Mouse (Mus musculus) lung, postnatal 0 days (tissue): ENCODE measurements around the gene Ddah1. TPM values are rescaled to one million over a fixed set of nuclear protein-coding genes. Genes with fewer than 3 reads are reported as not detected.
A peak's percentile ranks its signal among the peaks of the same experiment; 100 is the strongest.

Source experiments
- ATAC-seq: fragments of 200-750 bp; cut with Nextera tagmentation; 2 replicates; pipeline ENCODE4 v1.8.0; 2017; ENCODE audit warnings: moderate library complexity
- DNase-seq: peaks from one replicate; pipeline ENCODE4 v3.0.0-alpha.2; 2016; ENCODE audit warnings: low spot score
- H3K27ac ChIP-seq: fragments of 300-500 bp; sonication (generic); 2 replicates; pipeline ENCODE4 v1.5.1; 2014; ENCODE audit warnings: antibody characterized with exemption, mild to moderate bottlenecking, low read length, mixed read lengths
- H3K27me3 ChIP-seq: fragments of 300-500 bp; sonication (generic); replicated peaks from 2 replicates; pipeline ENCODE4 v1.6.1; 2014; ENCODE audit warnings: low read length, mixed read lengths; ENCODE audit not compliant: insufficient read depth
- H3K36me3 ChIP-seq: fragments of 300-500 bp; sonication (generic); 2 replicates; pipeline ENCODE4 v1.6.1; 2014; ENCODE audit warnings: low read length, mixed read lengths; ENCODE audit not compliant: insufficient read depth
- H3K4me1 ChIP-seq: fragments of 300-500 bp; sonication (generic); 2 replicates; pipeline ENCODE4 v1.6.1; 2014; ENCODE audit warnings: antibody characterized with exemption, low read depth, low read length, mixed read lengths; ENCODE audit not compliant: insufficient read depth
- H3K4me2 ChIP-seq: fragments of 300-500 bp; sonication (generic); replicated peaks from 2 replicates; pipeline ENCODE4 v1.6.1; 2014; ENCODE audit warnings: low read depth, mild to moderate bottlenecking, low read length, moderate library complexity, mixed read lengths
- H3K4me3 ChIP-seq: fragments of 300-500 bp; sonication (generic); 2 replicates; pipeline ENCODE4 v1.5.1; 2014; ENCODE audit warnings: low read depth, low read length
- H3K9ac ChIP-seq: fragments of 300-500 bp; sonication (generic); replicated peaks from 2 replicates; pipeline ENCODE4 v1.6.1; 2014; ENCODE audit warnings: low read depth, mild to moderate bottlenecking
- H3K9me3 ChIP-seq: fragments of 300-500 bp; sonication (generic); 2 replicates; pipeline ENCODE4 v1.6.1; 2016; ENCODE audit warnings: low read length, mixed read lengths
- CTCF ChIP-seq: IDR thresholded peaks from 2 replicates; pipeline ENCODE4 v1.5.1; 2016; ENCODE audit warnings: antibody characterized with exemption, mild to moderate bottlenecking
- EP300 ChIP-seq: IDR thresholded peaks from 2 replicates; pipeline ENCODE4 v1.6.1; 2016; ENCODE audit warnings: antibody characterized with exemption, mild to moderate bottlenecking, control low read depth
- WGBS: fragments of 180-500 bp; shearing (Covaris S2); extraction: QIAGEN DNeasy Blood & Tissue Kit; methylation state at CpG from one replicate; pipeline ENCODE4 v1.1.7; 2014; 5-methylcytosine and 5-hydroxymethylcytosine counted together
- polyA plus RNA-seq: library from polyadenylated mRNA; unstranded; fragments of >200 nt; fragmentation: Nextera tagmentation; extraction: Ambion mirVana; gene quantifications from 2 replicates; pipeline ENCODE4 v1.2.1, GENCODE M21; 2015

The Ddah1 gene
- polyA plus RNA-seq, 1 experiment from 2014 or later, result 20.2 TPM

DNA sequence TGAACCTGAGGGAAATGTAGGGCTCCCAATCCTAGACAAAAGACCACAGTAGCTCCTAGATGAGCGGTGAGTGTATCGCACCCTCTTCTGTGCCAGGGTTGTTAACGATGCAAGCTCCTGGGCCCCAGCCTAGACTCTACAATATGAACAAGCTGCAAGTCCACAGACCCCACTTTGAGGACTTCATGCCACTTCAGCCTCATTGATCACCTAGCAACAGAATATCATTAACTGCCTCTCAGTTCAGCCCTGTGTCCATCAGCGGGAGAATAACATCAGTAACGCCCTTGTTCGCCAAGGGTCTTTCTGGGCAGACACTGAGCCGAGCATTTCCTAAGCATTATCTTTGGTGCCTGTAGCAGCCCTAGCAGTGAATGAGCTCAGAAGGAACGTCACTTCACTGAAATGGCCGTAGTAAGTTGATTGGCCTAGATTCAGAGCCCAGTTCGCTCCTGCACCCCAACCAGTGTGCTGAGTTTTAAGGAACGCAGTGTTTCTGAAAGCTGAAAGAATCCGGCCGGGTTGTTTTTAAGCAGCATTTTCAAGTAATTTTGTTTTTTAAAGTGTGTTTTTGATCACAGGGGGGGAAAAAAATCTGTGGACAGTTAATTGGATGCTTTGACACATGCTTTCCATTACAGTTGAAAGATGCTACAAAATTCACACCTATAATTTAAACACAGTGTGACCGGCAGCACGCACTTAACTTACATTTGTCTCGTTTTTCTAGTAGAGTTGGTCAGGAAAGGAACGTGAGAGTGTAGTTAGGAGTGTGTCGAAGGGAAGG lies 132.1 kb downstream of the Ddah1 start:
- Histone ChIP-seq H3K36me3 (no peaks in the 10 kb centered on the region), H3K4me3 (no peak overlapping the region), H3K4me1 (peaks cover 6% of the 10 kb centered on the region; the same call in 1 of the 2 replicates), H3K9ac (no peak overlapping the region), H3K9me3 (no peaks in the 10 kb centered on the region), H3K27me3 (no peaks in the 10 kb centered on the region), H3K27ac (no peak overlapping the region), H3K4me2 (no peak overlapping the region)
- TF ChIP-seq EP300 (no peak), CTCF (no peak)
- ATAC-seq (no peak), DNase-seq (no peak)
- WGBS, result 78% methylated on average over 18 of the region's 18 CpGs

DNA sequence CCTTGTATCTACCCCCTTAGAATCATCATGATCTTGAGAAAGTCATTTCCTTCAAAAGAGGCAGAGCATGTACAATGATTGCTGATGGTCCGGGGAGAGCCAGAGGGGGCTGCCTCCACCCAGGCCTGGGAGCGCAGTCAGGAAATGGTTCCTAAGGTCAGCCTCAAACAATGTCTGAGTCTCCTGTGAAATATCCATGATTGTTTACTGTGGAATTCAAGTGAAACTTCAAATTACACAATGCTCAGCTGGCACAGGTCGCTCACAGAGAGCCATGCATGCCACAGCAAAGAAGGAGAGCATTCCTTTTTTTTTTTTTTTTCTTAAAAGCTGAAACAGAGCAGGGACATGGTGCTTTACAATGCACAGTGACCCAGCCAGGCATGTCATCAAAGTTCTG lies 134.0 kb downstream of the Ddah1 start:
- no peaks in the 10 kb centered on the region for H3K4me1 ChIP-seq
- no peak overlapping the region for H3K27ac ChIP-seq
- no peak for TF ChIP-seq CTCF
- peak; percentile 42 for TF ChIP-seq EP300
- H3K4me2 ChIP-seq, result no peak overlapping the region
- H3K9me3 ChIP-seq, result no peaks in the 10 kb centered on the region
- DNase-seq (peak; percentile 37), ATAC-seq (peak; percentile 65)
- no peak overlapping the region for H3K9ac ChIP-seq
- no peaks in the 10 kb centered on the region for H3K27me3 ChIP-seq
- H3K4me3 ChIP-seq, result no peak overlapping the region
- 42% methylated on average over 3 of the region's 3 CpGs for WGBS
- no peaks in the 10 kb centered on the region for H3K36me3 ChIP-seq

GRCm38 (mm10) chr3:145894131-145894530 lies 135.7 kb downstream of the Ddah1 start:
- H3K36me3 ChIP-seq, result no peaks in the 10 kb centered on the region
- no peak overlapping the region for H3K27ac ChIP-seq
- no peaks in the 10 kb centered on the region for H3K4me1 ChIP-seq
- H3K27me3 ChIP-seq, result no peaks in the 10 kb centered on the region
- ATAC-seq (no peak), DNase-seq (no peak)
- TF ChIP-seq EP300, result no peak
- TF ChIP-seq CTCF, result no peak
- no peak overlapping the region for H3K4me3 ChIP-seq
- no peak overlapping the region for H3K9ac ChIP-seq
- 66% methylated on average over 12 of the region's 12 CpGs for WGBS
- no peak overlapping the region for H3K4me2 ChIP-seq
- no peaks in the 10 kb centered on the region for H3K9me3 ChIP-seq

DNA sequence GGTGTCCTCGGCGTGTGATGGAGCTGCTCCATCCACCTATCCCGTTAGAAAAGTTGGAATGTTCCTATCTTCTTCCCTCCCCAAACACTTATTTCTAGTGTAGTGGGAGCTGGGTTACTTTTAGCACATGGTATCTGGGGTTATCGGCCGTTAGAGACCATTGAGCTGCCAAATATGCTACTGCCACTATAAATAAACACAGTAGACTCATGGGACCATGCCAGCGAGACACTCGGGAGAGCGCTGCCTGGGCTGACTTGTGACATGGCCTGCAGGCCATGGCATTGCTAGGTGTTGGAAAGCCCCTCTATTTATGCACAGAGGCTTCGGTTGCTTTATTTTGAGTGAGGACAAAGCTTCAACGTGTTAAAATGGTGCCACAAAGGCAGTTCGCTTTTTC lies 139.3 kb downstream of the Ddah1 start:
- no peak overlapping the region for H3K9ac ChIP-seq
- H3K4me3 ChIP-seq, result no peak overlapping the region
- TF ChIP-seq CTCF (no peak), EP300 (no peak)
- H3K4me2 ChIP-seq, result no peak overlapping the region
- no peak overlapping the region for H3K27ac ChIP-seq
- no peaks in the 10 kb centered on the region for H3K4me1 ChIP-seq
- DNase-seq, result no peak
- WGBS, result 57% methylated on average over 11 of the region's 11 CpGs
- H3K9me3 ChIP-seq, result no peaks in the 10 kb centered on the region
- no peaks in the 10 kb centered on the region for H3K36me3 ChIP-seq
- ATAC-seq, result no peak
- no peaks in the 10 kb centered on the region for H3K27me3 ChIP-seq

DNA sequence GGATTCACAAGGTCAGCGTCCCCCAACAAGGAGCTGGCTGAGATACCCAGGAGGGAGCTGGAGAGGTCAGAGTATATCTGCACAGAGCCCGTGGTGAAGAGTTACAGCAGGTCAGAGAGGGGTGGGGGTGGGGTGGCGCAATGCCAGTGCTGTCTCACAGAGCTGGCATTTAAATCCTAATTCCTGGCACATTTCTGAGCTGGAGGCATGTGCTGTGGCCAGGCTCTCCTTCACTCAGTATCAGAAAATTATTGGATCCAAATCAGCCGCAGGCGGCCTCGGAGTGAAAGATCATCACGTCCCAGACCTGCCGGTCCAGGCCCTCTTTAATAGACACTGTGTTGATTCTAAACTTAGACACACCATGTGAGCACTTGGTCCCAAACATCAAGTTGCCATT lies 141.4 kb downstream of the Ddah1 start:
- Histone ChIP-seq H3K9me3 (no peaks in the 10 kb centered on the region), H3K27me3 (no peaks in the 10 kb centered on the region), H3K4me1 (no peaks in the 10 kb centered on the region), H3K4me3 (no peak overlapping the region), H3K9ac (no peak overlapping the region), H3K27ac (no peak overlapping the region), H3K36me3 (no peaks in the 10 kb centered on the region), H3K4me2 (no peak overlapping the region)
- ATAC-seq (no peak), DNase-seq (no peak)
- no peak for TF ChIP-seq EP300
- TF ChIP-seq CTCF, result no peak
- 79% methylated on average over 8 of the region's 8 CpGs for WGBS

- 79% methylated on average over 8 of the region's 8 CpGs for WGBS
- Histone ChIP-seq H3K27ac (no peak overlapping the region), H3K9me3 (no peaks in the 10 kb centered on the region), H3K4me1 (no peaks in the 10 kb centered on the region), H3K4me3 (no peak overlapping the region), H3K36me3 (no peaks in the 10 kb centered on the region), H3K9ac (no peak overlapping the region), H3K4me2 (no peak overlapping the region), H3K27me3 (no peaks in the 10 kb centered on the region)
- DNase-seq (no peak), ATAC-seq (no peak)
- TF ChIP-seq CTCF, result no peak
- no peak for TF ChIP-seq EP300
Measured at GRCm38 (mm10) chr3:145903530-145903929, 145.1 kb downstream of the Ddah1 start.
